Mouse (Mus musculus): Measurements from ENCODE around the gene Cant1. TPM values are rescaled to one million over a fixed set of nuclear protein-coding genes. Genes with fewer than 3 reads are reported as not detected.

Gene Cant1
- 18.5 and 22.6 TPM in 2 replicates for polyA plus RNA-seq (2021; fragmentation: Nextera tagmentation)
- long read RNA-seq, experiment 1, full-length matches to known transcripts = 141 of 187 reads
- long read RNA-seq, experiment 1, partial matches to known transcripts = 19 of 187 reads
- long read RNA-seq, experiment 1, other reads (novel, unspliced or antisense) = 27 of 187 reads
- long read RNA-seq, experiment 2, full-length matches to known transcripts = 10 of 28 reads
- long read RNA-seq, experiment 2, partial matches to known transcripts = 4 of 28 reads
- long read RNA-seq, experiment 2, other reads (novel, unspliced or antisense) = 14 of 28 reads

DNA sequence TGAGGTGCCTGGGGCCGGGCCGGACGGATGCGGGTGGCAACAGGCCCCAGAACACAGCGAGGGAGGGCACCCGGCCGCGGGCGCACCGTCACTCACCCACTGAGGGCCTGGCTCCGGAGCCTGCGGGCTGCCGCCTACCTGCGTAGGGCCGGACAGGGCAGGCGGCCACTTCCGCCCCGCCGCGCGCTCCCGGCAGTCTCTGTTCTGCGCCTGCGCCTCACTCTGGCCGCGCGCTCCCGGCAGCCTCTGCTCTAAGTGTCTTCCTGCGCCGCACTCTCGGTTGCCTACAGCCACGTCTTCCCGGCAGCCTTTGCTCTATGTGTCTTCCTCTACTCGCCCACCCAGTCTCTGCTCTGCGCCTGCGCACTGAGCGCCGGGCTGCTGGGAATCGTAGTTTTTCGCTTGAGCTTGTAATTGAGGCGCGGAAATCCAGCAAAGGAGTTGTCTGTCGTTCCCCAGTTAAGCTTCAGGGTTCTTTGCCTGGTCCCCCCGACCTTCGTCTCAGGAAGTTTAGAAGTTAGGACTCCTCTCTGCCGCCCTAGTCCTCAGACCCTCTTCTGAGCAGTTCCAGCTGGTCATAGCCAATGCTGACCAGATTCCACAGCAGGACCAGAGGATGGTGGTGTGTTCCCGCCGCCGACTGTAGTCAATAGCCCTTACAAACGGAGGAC lies at the start of gene Cant1:
Gene Cant1, minus strand, starts transcription at position 253 of the 671 bp plus-strand sequence.

GRCm38 (mm10) chr11:118427986-118428385 lies 9.1 kb upstream of the Cant1 start, which contains the start of gene C1qtnf1:
Gene C1qtnf1 (plus strand): TSS chr11:118428203.

GRCm38 (mm10) chr11:118401760-118402280 lies 17.1 kb downstream of the Cant1 start, which contains the start of gene Lgals3bp:
Gene Lgals3bp (minus strand): TSS chr11:118402092.

Other genes with a start within 250 kb of the Cant1 start
- gene Cyth1, start 170.5 kb downstream of the Cant1 start, polyA plus RNA-seq (2021; fragmentation: Nextera tagmentation) = 17.6 and 22.6 TPM in 2 replicates
- gene Usp36, start 128.8 kb downstream of the Cant1 start, polyA plus RNA-seq (2021; fragmentation: Nextera tagmentation) = 4.1 and 7.8 TPM in 2 replicates
- gene Cep295nl, start 76.6 kb downstream of the Cant1 start, polyA plus RNA-seq (2021; fragmentation: Nextera tagmentation) = not detected in 2 replicates
- 22.5 and 97.6 TPM in 2 replicates for gene Timp2, start 63.3 kb downstream of the Cant1 start, polyA plus RNA-seq (2021; fragmentation: Nextera tagmentation)
- 7.7 and 16.1 TPM in 2 replicates for gene Lgals3bp, start 17.0 kb downstream of the Cant1 start, polyA plus RNA-seq (2021; fragmentation: Nextera tagmentation)
- 1.0 and 2.8 TPM in 2 replicates for gene C1qtnf1, start 9.1 kb upstream of the Cant1 start, polyA plus RNA-seq (2021; fragmentation: Nextera tagmentation)
- 1.1 and 6.8 TPM in 2 replicates for gene Engase, start 57.7 kb upstream of the Cant1 start, polyA plus RNA-seq (2021; fragmentation: Nextera tagmentation)

All from left cerebral cortex, adult 6 months (tissue).